Mouse (Mus musculus): ENCODE data around the gene Angel1. TPM values are rescaled to one million over a fixed set of nuclear protein-coding genes. Genes with fewer than 3 reads are reported as not detected.

Angel1 gene
- polyA plus RNA-seq, 1 experiment: 12.0 TPM

DNA sequence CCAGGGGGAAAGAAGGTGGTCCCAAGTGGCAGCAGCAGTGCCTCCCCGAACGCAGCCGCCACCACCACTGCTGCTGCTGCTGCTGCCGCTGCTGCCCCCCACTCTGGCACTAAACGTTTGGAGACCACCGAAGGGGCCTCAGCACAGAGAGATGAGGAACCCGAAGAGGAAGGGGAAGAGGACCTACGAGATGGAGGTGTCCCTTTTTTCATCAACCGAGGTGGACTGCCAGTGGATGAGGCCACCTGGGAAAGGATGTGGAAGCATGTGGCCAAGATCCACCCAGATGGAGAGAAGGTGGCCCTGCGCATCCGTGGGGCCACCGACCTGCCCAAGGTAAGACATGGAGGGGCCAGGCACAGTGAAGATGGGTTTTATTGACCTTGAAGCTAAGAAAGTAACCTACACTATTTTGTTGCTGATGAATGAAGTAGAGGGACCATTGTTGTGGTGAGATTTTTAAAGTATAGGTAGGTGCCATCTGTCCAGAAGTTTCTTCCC is 46.2 kb downstream of the Angel1 start:
- Histone ChIP-seq H3K36me3 (ENCODE audit: control insufficient read depth, insufficient read depth, low read length, poor library complexity, severe bottlenecking) (no peaks in the 10 kb centered on the region), H3K27ac (ENCODE audit: insufficient read depth, low read length) (no peak overlapping the region), H3K9ac (ENCODE audit: low read depth, poor library complexity, severe bottlenecking) (no peak overlapping the region), H3K4me1 (ENCODE audit: control insufficient read depth, insufficient read depth, low read length) (peaks cover 3% of the 10 kb centered on the region), H3K27me3 (ENCODE audit: control insufficient read depth, insufficient read depth, low read length, poor library complexity, severe bottlenecking) (no peaks in the 10 kb centered on the region), H3K4me3 (ENCODE audit: low read depth, low read length) (0 out of 2 replicates have a peak overlapping the region, but pooled peaks have one; percentile 1), H3K9me3 (replicated peaks; ENCODE audit: control insufficient read depth, insufficient read depth, low read length, poor library complexity, severe bottlenecking) (no peaks in the 10 kb centered on the region)
- TF ChIP-seq POLR2A (IDR thresholded peaks at IDR 0.05; ENCODE audit: insufficient read depth, low read length) (no peak), CTCF (IDR thresholded peaks at IDR 0.05; ENCODE audit: low read depth, low read length) (no peak), EP300 (IDR thresholded peaks at IDR 0.05; ENCODE audit: insufficient read depth, low read depth, low read length) (no peak)

DNA sequence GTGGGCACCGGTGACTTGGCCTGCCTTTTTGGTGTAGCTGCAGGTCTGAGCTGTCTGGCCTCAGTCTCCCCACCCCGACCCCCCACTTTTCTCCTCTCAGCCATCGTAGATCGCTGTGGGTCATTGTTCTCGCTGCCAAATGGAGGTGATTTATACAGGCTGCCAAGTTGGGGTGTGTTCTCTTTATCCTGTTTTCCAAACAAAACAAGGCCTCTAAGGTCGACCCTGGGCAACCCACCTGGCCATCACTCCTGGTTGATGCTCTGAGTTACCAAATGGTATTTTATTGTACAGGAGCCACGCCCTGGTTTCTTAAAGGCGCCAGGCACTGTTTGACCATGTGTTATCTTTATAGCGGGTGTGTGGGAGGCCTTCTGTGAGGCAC is 46.7 kb downstream of the Angel1 start:
- Histone ChIP-seq H3K36me3 (ENCODE audit: control insufficient read depth, insufficient read depth, low read length, poor library complexity, severe bottlenecking) (no peaks in the 10 kb centered on the region), H3K4me3 (ENCODE audit: low read depth, low read length) (peak overlapping the region; percentile 61), H3K27me3 (ENCODE audit: control insufficient read depth, insufficient read depth, low read length, poor library complexity, severe bottlenecking) (no peaks in the 10 kb centered on the region), H3K9me3 (replicated peaks; ENCODE audit: control insufficient read depth, insufficient read depth, low read length, poor library complexity, severe bottlenecking) (no peaks in the 10 kb centered on the region), H3K9ac (ENCODE audit: low read depth, poor library complexity, severe bottlenecking) (peak overlapping the region; percentile 76), H3K4me1 (ENCODE audit: control insufficient read depth, insufficient read depth, low read length) (peaks cover 3% of the 10 kb centered on the region), H3K27ac (ENCODE audit: insufficient read depth, low read length) (no peak overlapping the region)
- no peak for TF ChIP-seq POLR2A (IDR thresholded peaks at IDR 0.05; ENCODE audit: insufficient read depth, low read length)
- TF ChIP-seq CTCF (IDR thresholded peaks at IDR 0.05; ENCODE audit: low read depth, low read length): no peak

DNA sequence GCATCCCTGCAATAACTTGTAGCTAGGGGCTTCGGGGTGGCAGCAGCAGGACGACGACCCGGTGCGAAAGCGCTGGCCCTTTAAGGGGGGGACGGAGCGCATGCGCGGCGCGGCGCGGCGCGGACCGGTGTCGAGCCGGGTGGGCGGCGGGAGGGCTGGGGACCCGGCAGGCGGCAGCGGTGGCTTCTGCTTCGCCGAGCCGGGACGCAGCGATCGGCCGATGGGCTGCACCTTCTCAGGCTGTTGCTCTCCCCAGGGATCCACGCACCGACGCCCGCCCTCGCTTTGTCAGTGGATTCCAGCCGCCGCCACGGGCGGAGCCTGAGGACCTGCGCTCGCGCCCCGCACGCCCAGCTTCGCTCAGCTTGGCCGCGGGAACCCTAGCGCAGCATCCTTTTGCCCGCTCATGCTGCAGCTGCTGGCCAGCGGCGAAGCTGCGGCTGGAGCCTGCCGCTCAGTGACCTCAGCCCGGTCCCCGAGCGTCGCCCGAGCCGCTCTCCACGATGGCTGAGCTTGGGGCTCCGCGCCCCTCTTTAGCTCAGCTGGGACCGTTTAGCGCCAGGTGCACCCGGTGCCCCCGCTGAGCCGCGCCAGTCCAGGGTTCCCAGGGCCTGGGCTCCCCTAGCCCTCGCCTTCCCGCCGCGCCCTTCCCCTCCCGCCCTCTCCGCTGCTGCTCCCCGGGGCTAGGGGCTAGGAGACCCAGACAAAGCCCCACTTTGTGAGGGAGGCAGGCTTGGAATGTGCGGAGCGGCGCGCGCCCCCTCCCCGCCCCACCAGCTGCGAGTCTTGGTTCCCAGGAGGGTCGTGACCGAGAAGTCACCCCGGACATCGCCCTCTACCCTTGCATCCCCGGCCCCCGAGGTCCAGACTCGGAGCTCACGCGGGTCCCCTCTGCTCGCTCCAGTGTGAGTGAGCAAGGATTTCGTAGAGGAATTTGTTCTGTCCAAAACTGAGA is 47.4 kb downstream of the Angel1 start, which contains the start of gene Vash1:
Vash1 (plus strand) TSS at position 110 of the 955 bp plus-strand sequence.
- Histone ChIP-seq H3K4me1 (ENCODE audit: control insufficient read depth, insufficient read depth, low read length) (peaks cover 3% of the 10 kb centered on the region), H3K9ac (ENCODE audit: low read depth, poor library complexity, severe bottlenecking) (peak within 1 kb of the TSS; percentile 76), H3K27me3 (ENCODE audit: control insufficient read depth, insufficient read depth, low read length, poor library complexity, severe bottlenecking) (no peaks in the 10 kb centered on the region), H3K9me3 (replicated peaks; ENCODE audit: control insufficient read depth, insufficient read depth, low read length, poor library complexity, severe bottlenecking) (peaks cover 4% of the 10 kb centered on the region; the same call in 1 of the 2 replicates), H3K36me3 (ENCODE audit: control insufficient read depth, insufficient read depth, low read length, poor library complexity, severe bottlenecking) (no peaks in the 10 kb centered on the region), H3K4me3 (ENCODE audit: low read depth, low read length) (peak within 1 kb of the TSS; percentile 61), H3K27ac (ENCODE audit: insufficient read depth, low read length) (no peak within 1 kb of the TSS)
- TF ChIP-seq POLR2A (IDR thresholded peaks at IDR 0.05; ENCODE audit: insufficient read depth, low read length) (no peak), CTCF (IDR thresholded peaks at IDR 0.05; ENCODE audit: low read depth, low read length) (no peak)

DNA sequence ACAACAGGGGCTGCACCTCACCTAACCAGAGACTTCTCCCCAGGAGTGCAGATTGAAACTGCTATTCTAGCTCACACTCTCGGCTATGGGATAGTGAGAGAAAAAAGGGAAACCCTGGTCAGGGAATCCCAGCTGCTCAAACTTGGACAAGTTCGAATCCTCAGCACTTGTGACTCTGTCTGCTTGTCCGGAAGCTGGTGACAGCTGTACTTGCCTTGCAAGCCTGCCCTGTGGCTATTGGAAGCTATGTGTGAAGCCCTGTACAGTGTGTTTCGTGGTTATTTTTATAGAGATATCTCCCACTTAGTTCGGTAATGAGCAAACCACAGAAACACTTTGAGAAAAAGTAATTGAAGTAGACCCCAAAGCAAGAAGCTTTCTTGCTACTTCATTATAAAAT is 53.8 kb downstream of the Angel1 start:
- TF ChIP-seq EP300 (IDR thresholded peaks at IDR 0.05; ENCODE audit: insufficient read depth, low read depth, low read length) (no peak), CTCF (IDR thresholded peaks at IDR 0.05; ENCODE audit: low read depth, low read length) (no peak), POLR2A (IDR thresholded peaks at IDR 0.05; ENCODE audit: insufficient read depth, low read length) (no peak)
- H3K9ac ChIP-seq (ENCODE audit: low read depth, poor library complexity, severe bottlenecking): no peak overlapping the region

DNA sequence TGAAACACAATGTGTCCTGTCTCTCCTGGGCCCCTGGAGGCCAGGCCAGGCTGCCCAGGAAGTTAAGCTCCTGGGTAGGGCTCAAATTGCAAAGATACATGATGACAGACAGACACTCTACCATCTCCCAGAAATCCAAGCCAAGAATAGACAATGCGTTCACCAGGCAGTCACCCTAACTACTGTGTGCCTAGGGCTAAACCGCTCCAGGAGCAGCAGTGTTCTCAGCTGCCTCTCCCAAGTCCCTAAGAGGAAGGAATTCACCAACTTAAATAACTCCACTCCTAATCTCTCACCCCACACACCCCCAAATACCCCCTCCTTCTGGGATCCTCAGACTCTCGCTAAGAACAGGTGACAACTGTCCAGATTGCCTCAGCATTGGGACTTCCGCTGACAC is 54.2 kb downstream of the Angel1 start:
- Histone ChIP-seq H3K9ac (ENCODE audit: low read depth, poor library complexity, severe bottlenecking) (no peak overlapping the region), H3K4me3 (ENCODE audit: low read depth, low read length) (no peak overlapping the region), H3K4me1 (ENCODE audit: control insufficient read depth, insufficient read depth, low read length) (no peaks in the 10 kb centered on the region), H3K27ac (ENCODE audit: insufficient read depth, low read length) (no peak overlapping the region), H3K36me3 (ENCODE audit: control insufficient read depth, insufficient read depth, low read length, poor library complexity, severe bottlenecking) (no peaks in the 10 kb centered on the region), H3K27me3 (ENCODE audit: control insufficient read depth, insufficient read depth, low read length, poor library complexity, severe bottlenecking) (no peaks in the 10 kb centered on the region), H3K9me3 (replicated peaks; ENCODE audit: control insufficient read depth, insufficient read depth, low read length, poor library complexity, severe bottlenecking) (peaks cover 4% of the 10 kb centered on the region; the same call in 1 of the 2 replicates)
- TF ChIP-seq EP300 (IDR thresholded peaks at IDR 0.05; ENCODE audit: insufficient read depth, low read depth, low read length) (no peak), CTCF (IDR thresholded peaks at IDR 0.05; ENCODE audit: low read depth, low read length) (no peak), POLR2A (IDR thresholded peaks at IDR 0.05; ENCODE audit: insufficient read depth, low read length) (no peak)

More for the DNA sequence above, 53.8 kb downstream of the Angel1 start:
- no peaks in the 10 kb centered on the region for H3K4me1 ChIP-seq (ENCODE audit: control insufficient read depth, insufficient read depth, low read length)
- no peaks in the 10 kb centered on the region for H3K27me3 ChIP-seq (ENCODE audit: control insufficient read depth, insufficient read depth, low read length, poor library complexity, severe bottlenecking)
- H3K9me3 ChIP-seq (replicated peaks; ENCODE audit: control insufficient read depth, insufficient read depth, low read length, poor library complexity, severe bottlenecking): peaks cover 4% of the 10 kb centered on the region; the same call in 1 of the 2 replicates
- no peak overlapping the region for H3K27ac ChIP-seq (ENCODE audit: insufficient read depth, low read length)
- no peak overlapping the region for H3K4me3 ChIP-seq (ENCODE audit: low read depth, low read length)
- no peaks in the 10 kb centered on the region for H3K36me3 ChIP-seq (ENCODE audit: control insufficient read depth, insufficient read depth, low read length, poor library complexity, severe bottlenecking)

DNA sequence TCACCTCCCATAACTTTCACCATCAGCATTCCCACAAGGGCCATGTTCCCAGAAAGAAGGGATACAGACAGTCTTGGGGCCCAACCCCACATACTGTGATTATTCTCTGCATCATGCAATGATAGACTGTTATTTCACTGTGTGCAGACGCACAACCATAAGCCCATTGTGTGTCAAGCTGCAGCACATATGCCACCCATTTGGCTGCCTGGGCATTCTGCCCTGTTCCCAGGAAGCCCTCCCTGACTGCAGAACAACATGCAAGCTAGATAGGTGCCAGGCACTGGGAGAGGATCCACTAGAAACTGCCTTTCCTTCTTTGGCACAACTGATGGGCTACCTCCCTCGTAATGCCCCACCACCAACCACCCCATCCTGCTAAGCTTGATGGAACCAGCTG is 57.9 kb downstream of the Angel1 start:
- no peak overlapping the region for H3K9ac ChIP-seq (ENCODE audit: low read depth, poor library complexity, severe bottlenecking)
- no peak for TF ChIP-seq POLR2A (IDR thresholded peaks at IDR 0.05; ENCODE audit: insufficient read depth, low read length)
- no peak for TF ChIP-seq EP300 (IDR thresholded peaks at IDR 0.05; ENCODE audit: insufficient read depth, low read depth, low read length)
- TF ChIP-seq CTCF (IDR thresholded peaks at IDR 0.05; ENCODE audit: low read depth, low read length): no peak
- no peaks in the 10 kb centered on the region for H3K9me3 ChIP-seq (replicated peaks; ENCODE audit: control insufficient read depth, insufficient read depth, low read length, poor library complexity, severe bottlenecking)
- no peaks in the 10 kb centered on the region for H3K4me1 ChIP-seq (ENCODE audit: control insufficient read depth, insufficient read depth, low read length)
- no peaks in the 10 kb centered on the region for H3K36me3 ChIP-seq (ENCODE audit: control insufficient read depth, insufficient read depth, low read length, poor library complexity, severe bottlenecking)
- H3K27me3 ChIP-seq (ENCODE audit: control insufficient read depth, insufficient read depth, low read length, poor library complexity, severe bottlenecking): no peaks in the 10 kb centered on the region
- H3K27ac ChIP-seq (ENCODE audit: insufficient read depth, low read length): no peak overlapping the region
- H3K4me3 ChIP-seq (ENCODE audit: low read depth, low read length): no peak overlapping the region
